Mouse (Mus musculus): ENCODE results near the gene Slc25a21.

DNA sequence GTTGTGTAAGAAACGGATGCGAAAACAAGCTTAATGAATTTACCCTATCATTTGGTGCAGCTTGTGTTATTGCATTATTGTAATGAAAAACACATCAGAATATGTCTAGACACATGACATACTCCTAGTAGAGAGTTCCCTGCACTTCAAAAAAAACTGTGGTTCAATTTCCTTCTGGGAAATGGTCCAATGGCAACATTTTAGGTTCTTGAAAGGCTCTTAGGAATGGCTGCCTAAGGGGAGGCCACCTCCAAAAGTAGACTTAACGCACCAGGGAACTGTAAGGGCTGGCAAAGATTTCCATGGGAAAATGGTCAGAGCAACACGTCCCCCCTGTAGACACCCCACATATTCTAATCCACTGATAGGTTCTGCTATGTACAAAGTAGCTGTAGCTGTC is 87.9 kb downstream of the Slc25a21 start:
- TF ChIP-seq CTCF (IDR thresholded peaks at IDR 0.05; ENCODE audit: extremely low read depth, insufficient read length, insufficient replicate concordance, low read depth, low read length) (no peak), POLR2A (IDR thresholded peaks at IDR 0.05; ENCODE audit: low read depth, low read length) (no peak)
